Comparison of ENCODE assay signal across 15 mouse cellular contexts in the genomic region with DNA sequence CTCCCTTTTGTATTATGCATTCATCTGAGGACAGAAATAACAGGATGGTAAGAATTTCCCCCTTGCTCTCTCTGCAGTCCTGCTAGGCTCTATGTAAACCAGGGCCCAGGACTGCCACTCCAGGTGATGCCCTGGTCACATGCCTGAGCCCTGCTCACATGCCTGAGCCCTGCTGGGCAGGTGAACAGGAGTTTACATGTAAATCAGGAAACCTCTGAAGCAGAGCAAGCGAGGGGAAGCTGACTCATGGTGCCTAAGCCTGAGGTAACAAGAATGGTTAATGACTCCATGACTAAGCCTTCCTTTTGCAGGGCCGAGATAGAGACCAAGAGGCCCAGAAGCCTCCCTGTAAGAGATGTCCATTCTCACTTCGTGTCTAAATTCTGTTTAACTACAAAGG. TPM values are rescaled to one million over a fixed set of nuclear protein-coding genes. Genes with fewer than 3 reads are reported as not detected.
DNase-seq lines count a peak whose midpoint lies in the region; ATAC-seq and TF ChIP-seq lines count a peak whose summit lies in the region.
"Had no signal": no experiment of that assay in that cellular context is flagged by ENCODE, and none has a peak within 500 bp of the region (broad histone marks: within the 10 kb centered on the region; RNA-seq: fewer than 3 reads in every experiment).

No protein-coding gene starts in this region.

- peak overlapping the region; percentile 53; the same call in 1 of the 2 replicates for H3K27ac ChIP-seq in embryonic fibroblast, embryonic 13.5 days (ENCODE audit: insufficient read depth, low read length)
- no peak overlapping the region for H3K27ac ChIP-seq in neural tube, embryonic 15.5 days (replicated peaks)
- H3K27ac ChIP-seq: hindbrain, embryonic 10.5 days; stomach, embryonic 15.5 days had no signal

- H3K4me1 ChIP-seq in embryonic fibroblast, embryonic 13.5 days (ENCODE audit: control insufficient read depth, insufficient read depth, low read length): peaks cover 26% of the 10 kb centered on the region
- no peaks in the 10 kb centered on the region for H3K4me1 ChIP-seq in neural tube, embryonic 15.5 days
- H3K4me1 ChIP-seq: hindbrain, embryonic 10.5 days; stomach, embryonic 15.5 days had no signal

- no peaks in the 10 kb centered on the region for H3K9me3 ChIP-seq in neural tube, embryonic 15.5 days (replicated peaks)
- H3K9me3 ChIP-seq: stomach, embryonic 15.5 days had no signal

- TF ChIP-seq POLR2A in embryonic fibroblast, embryonic 13.5 days (IDR thresholded peaks at IDR 0.05; ENCODE audit: low read depth, low read length): no peak

- no peak for TF ChIP-seq CTCF in embryonic fibroblast, embryonic 13.5 days (IDR thresholded peaks at IDR 0.05; ENCODE audit: borderline replicate concordance, insufficient read depth, low read length)

- no peak for ATAC-seq in neural tube, embryonic 15.5 days (ENCODE audit: low FRiP score)
- ATAC-seq: intestine, postnatal 0 days had no signal

- H3K4me2 ChIP-seq in neural tube, embryonic 15.5 days: no peak overlapping the region
- H3K4me2 ChIP-seq: lung, embryonic 14.5 days; stomach, embryonic 15.5 days had no signal

- no peak overlapping the region for H3K9ac ChIP-seq in neural tube, embryonic 15.5 days (replicated peaks)
- H3K9ac ChIP-seq: lung, embryonic 14.5 days; stomach, embryonic 15.5 days had no signal

- no peaks in the 10 kb centered on the region for H3K36me3 ChIP-seq in neural tube, embryonic 15.5 days
- H3K36me3 ChIP-seq: stomach, embryonic 15.5 days had no signal

- H3K27me3 ChIP-seq in neural tube, embryonic 15.5 days (replicated peaks): no peaks in the 10 kb centered on the region
- H3K27me3 ChIP-seq: stomach, embryonic 15.5 days had no signal

- H3K4me3 ChIP-seq in embryonic fibroblast, embryonic 13.5 days (ENCODE audit: insufficient read depth, low read length): no peak overlapping the region
- no peak overlapping the region for H3K4me3 ChIP-seq in neural tube, embryonic 15.5 days (replicated peaks)
- H3K4me3 ChIP-seq: hindbrain, embryonic 10.5 days; stomach, embryonic 15.5 days had no signal

- 64% methylated on average over 3 of the region's 3 CpGs for WGBS in neural tube, embryonic 15.5 days

- peak; percentile 28 to 35 for DNase-seq in adrenal gland, postnatal 36 days
- no peak for DNase-seq in adrenal gland, postnatal 10 days
- DNase-seq in 416B (ENCODE audit: low read depth) (peak; percentile 87), liver (no peak)
- peak; percentile 65 for DNase-seq in kidney, postnatal 10 days
- DNase-seq in thymus, postnatal 4 days: no peak
- DNase-seq: cerebellum, adult 9-10 months; lung, embryonic 14.5 days; thymus, postnatal 25 days had no signal

RNA-seq across cellular contexts. Expression of a gene that starts 20.1 kb away (rescaled TPM):
- total RNA-seq in adrenal gland, postnatal 36 days (2021): 10 to 100 TPM; 42.9 to 48.9 TPM
- total RNA-seq in adrenal gland, postnatal 10 days (2021): 10 to 100 TPM; 47.2 to 50.9 TPM
- polyA plus RNA-seq in embryonic fibroblast, embryonic 13.5 days (2011; ENCODE audit: insufficient read length, low read depth, missing spikeins): 80.8 and 86.4 TPM in 2 replicates
- polyA plus RNA-seq in neural tube, embryonic 15.5 days (2015; fragmentation: Nextera tagmentation; extraction: Ambion mirVana): 8.1 and 10.7 TPM in 2 replicates
- total RNA-seq: granulocyte monocyte progenitor cell, adult 5-6 weeks had no signal

Comparison
In these comparisons a context has a peak if more than half of its experiments do, and no peak if none do; other contexts are left out.
1. DNase-seq: peak in adrenal gland, postnatal 36 days (2 of 2), 416B (single experiment) and kidney, postnatal 10 days (single experiment); none in adrenal gland, postnatal 10 days (single experiment), thymus, postnatal 4 days (single experiment) and liver (single experiment).